Mouse (Mus musculus): ENCODE results near the gene Ptprg. TPM values are rescaled to one million over a fixed set of nuclear protein-coding genes. Genes with fewer than 3 reads are reported as not detected.

Ptprg gene
- polyA plus RNA-seq, 1 experiment from 2014 or later = 15.2 TPM

GRCm38 (mm10) chr14:11573710-11574109, 20.4 kb downstream of the Ptprg start:
- Histone ChIP-seq H3K9ac (ENCODE audit: low read depth, low read length) (no peak overlapping the region), H3K36me3 (ENCODE audit: control insufficient read depth, insufficient read depth, low read length) (no peaks in the 10 kb centered on the region), H3K27ac (ENCODE audit: low read depth, low read length) (no peak overlapping the region), H3K4me3 (ENCODE audit: low read depth, low read length) (no peak overlapping the region), H3K4me1 (ENCODE audit: control insufficient read depth, insufficient read depth, low read length) (peaks cover 25% of the 10 kb centered on the region), H3K4me2 (no peak overlapping the region), H3K9me3 (replicated peaks; ENCODE audit: control insufficient read depth, low read length) (no peaks in the 10 kb centered on the region), H3K27me3 (ENCODE audit: control insufficient read depth, insufficient read depth, low read length) (no peaks in the 10 kb centered on the region)
- 37% methylated on average over 5 of the region's 5 CpGs for WGBS (ENCODE audit: insufficient replicate concordance)
- no peak for ATAC-seq (replicated peaks; ENCODE audit: insufficient number of reproducible peaks, low FRiP score, low TSS enrichment)

- 29% methylated on average over 9 of the region's 9 CpGs for WGBS (ENCODE audit: insufficient replicate concordance)
- Histone ChIP-seq H3K27ac (ENCODE audit: low read depth, low read length) (no peak overlapping the region), H3K9ac (ENCODE audit: low read depth, low read length) (no peak overlapping the region)
Observed at GRCm38 (mm10) chr14:11577276-11577909, 24.1 kb downstream of the Ptprg start.

GRCm38 (mm10) chr14:11577910-11578309, 24.6 kb downstream of the Ptprg start:
- 72% methylated on average over 8 of the region's 8 CpGs for WGBS (ENCODE audit: insufficient replicate concordance)
- Histone ChIP-seq H3K4me1 (ENCODE audit: control insufficient read depth, insufficient read depth, low read length) (peaks cover 21% of the 10 kb centered on the region), H3K27ac (ENCODE audit: low read depth, low read length) (no peak overlapping the region), H3K4me3 (ENCODE audit: low read depth, low read length) (no peak overlapping the region), H3K4me2 (no peak overlapping the region), H3K36me3 (ENCODE audit: control insufficient read depth, insufficient read depth, low read length) (no peaks in the 10 kb centered on the region), H3K9ac (ENCODE audit: low read depth, low read length) (no peak overlapping the region), H3K27me3 (ENCODE audit: control insufficient read depth, insufficient read depth, low read length) (no peaks in the 10 kb centered on the region), H3K9me3 (replicated peaks; ENCODE audit: control insufficient read depth, low read length) (no peaks in the 10 kb centered on the region)
- ATAC-seq (replicated peaks; ENCODE audit: insufficient number of reproducible peaks, low FRiP score, low TSS enrichment) = no peak

More at GRCm38 (mm10) chr14:11577276-11577909, 24.1 kb downstream of the Ptprg start:
- no peak for ATAC-seq (replicated peaks; ENCODE audit: insufficient number of reproducible peaks, low FRiP score, low TSS enrichment)
- H3K4me2 ChIP-seq = no peak overlapping the region
- peaks cover 21% of the 10 kb centered on the region for H3K4me1 ChIP-seq (ENCODE audit: control insufficient read depth, insufficient read depth, low read length)
- H3K36me3 ChIP-seq (ENCODE audit: control insufficient read depth, insufficient read depth, low read length) = no peaks in the 10 kb centered on the region
- H3K9me3 ChIP-seq (replicated peaks; ENCODE audit: control insufficient read depth, low read length) = no peaks in the 10 kb centered on the region
- H3K27me3 ChIP-seq (ENCODE audit: control insufficient read depth, insufficient read depth, low read length) = no peaks in the 10 kb centered on the region
- no peak overlapping the region for H3K4me3 ChIP-seq (ENCODE audit: low read depth, low read length)

GRCm38 (mm10) chr14:11578492-11578967, 25.2 kb downstream of the Ptprg start:
- H3K36me3 ChIP-seq (ENCODE audit: control insufficient read depth, insufficient read depth, low read length) = no peaks in the 10 kb centered on the region
- no peak overlapping the region for H3K9ac ChIP-seq (ENCODE audit: low read depth, low read length)
- H3K4me1 ChIP-seq (ENCODE audit: control insufficient read depth, insufficient read depth, low read length) = peaks cover 17% of the 10 kb centered on the region
- 51% methylated on average over 6 of the region's 6 CpGs for WGBS (ENCODE audit: insufficient replicate concordance)
- no peak; the same call in 1 of the 2 replicates for ATAC-seq (replicated peaks; ENCODE audit: insufficient number of reproducible peaks, low FRiP score, low TSS enrichment)
- H3K4me3 ChIP-seq (ENCODE audit: low read depth, low read length) = no peak overlapping the region
- no peaks in the 10 kb centered on the region for H3K9me3 ChIP-seq (replicated peaks; ENCODE audit: control insufficient read depth, low read length)
- no peak overlapping the region for H3K4me2 ChIP-seq
- H3K27ac ChIP-seq (ENCODE audit: low read depth, low read length) = no peak overlapping the region
- H3K27me3 ChIP-seq (ENCODE audit: control insufficient read depth, insufficient read depth, low read length) = no peaks in the 10 kb centered on the region

GRCm38 (mm10) chr14:11579950-11580349, 26.6 kb downstream of the Ptprg start:
- no peak overlapping the region for H3K4me3 ChIP-seq (ENCODE audit: low read depth, low read length)
- no peak overlapping the region for H3K4me2 ChIP-seq
- H3K9ac ChIP-seq (ENCODE audit: low read depth, low read length) = no peak overlapping the region
- H3K9me3 ChIP-seq (replicated peaks; ENCODE audit: control insufficient read depth, low read length) = no peaks in the 10 kb centered on the region
- no peak overlapping the region for H3K27ac ChIP-seq (ENCODE audit: low read depth, low read length)
- WGBS (ENCODE audit: insufficient replicate concordance) = 85% methylated on average over 1 of the region's 1 CpGs
- H3K4me1 ChIP-seq (ENCODE audit: control insufficient read depth, insufficient read depth, low read length) = peaks cover 19% of the 10 kb centered on the region
- H3K36me3 ChIP-seq (ENCODE audit: control insufficient read depth, insufficient read depth, low read length) = no peaks in the 10 kb centered on the region
- H3K27me3 ChIP-seq (ENCODE audit: control insufficient read depth, insufficient read depth, low read length) = no peaks in the 10 kb centered on the region
- no peak for ATAC-seq (replicated peaks; ENCODE audit: insufficient number of reproducible peaks, low FRiP score, low TSS enrichment)

- Histone ChIP-seq H3K9ac (ENCODE audit: low read depth, low read length) (no peak overlapping the region), H3K9me3 (replicated peaks; ENCODE audit: control insufficient read depth, low read length) (no peaks in the 10 kb centered on the region), H3K4me1 (ENCODE audit: control insufficient read depth, insufficient read depth, low read length) (0 out of 2 replicates have a peak, but pooled peaks cover 5% of the 10 kb centered on the region), H3K4me3 (ENCODE audit: low read depth, low read length) (no peak overlapping the region), H3K36me3 (ENCODE audit: control insufficient read depth, insufficient read depth, low read length) (no peaks in the 10 kb centered on the region), H3K27me3 (ENCODE audit: control insufficient read depth, insufficient read depth, low read length) (no peaks in the 10 kb centered on the region), H3K27ac (ENCODE audit: low read depth, low read length) (no peak overlapping the region), H3K4me2 (no peak overlapping the region)
- no peak for ATAC-seq (replicated peaks; ENCODE audit: insufficient number of reproducible peaks, low FRiP score, low TSS enrichment)
- WGBS (ENCODE audit: insufficient replicate concordance) = 81% methylated on average over 6 of the region's 6 CpGs
Observed at GRCm38 (mm10) chr14:11584263-11584662, 30.9 kb downstream of the Ptprg start.

- no peaks in the 10 kb centered on the region for H3K9me3 ChIP-seq (replicated peaks; ENCODE audit: control insufficient read depth, low read length)
Observed at GRCm38 (mm10) chr14:11584929-11585633, 31.7 kb downstream of the Ptprg start.

GRCm38 (mm10) chr14:11590387-11590786, 37.1 kb downstream of the Ptprg start:
- no peak for ATAC-seq (replicated peaks; ENCODE audit: insufficient number of reproducible peaks, low FRiP score, low TSS enrichment)
- WGBS (ENCODE audit: insufficient replicate concordance) = 67% methylated on average over 8 of the region's 8 CpGs

More at GRCm38 (mm10) chr14:11584929-11585633, 31.7 kb downstream of the Ptprg start:
- Histone ChIP-seq H3K4me3 (ENCODE audit: low read depth, low read length) (no peak overlapping the region), H3K27ac (ENCODE audit: low read depth, low read length) (no peak overlapping the region), H3K4me1 (ENCODE audit: control insufficient read depth, insufficient read depth, low read length) (0 out of 2 replicates have a peak, but pooled peaks cover 5% of the 10 kb centered on the region), H3K9ac (ENCODE audit: low read depth, low read length) (no peak overlapping the region), H3K4me2 (no peak overlapping the region), H3K27me3 (ENCODE audit: control insufficient read depth, insufficient read depth, low read length) (no peaks in the 10 kb centered on the region), H3K36me3 (ENCODE audit: control insufficient read depth, insufficient read depth, low read length) (no peaks in the 10 kb centered on the region)
- ATAC-seq (replicated peaks; ENCODE audit: insufficient number of reproducible peaks, low FRiP score, low TSS enrichment) = no peak
- WGBS (ENCODE audit: insufficient replicate concordance) = 51% methylated on average over 5 of the region's 5 CpGs

More at GRCm38 (mm10) chr14:11590387-11590786, 37.1 kb downstream of the Ptprg start:
- no peaks in the 10 kb centered on the region for H3K36me3 ChIP-seq (ENCODE audit: control insufficient read depth, insufficient read depth, low read length)
- H3K9ac ChIP-seq (ENCODE audit: low read depth, low read length) = no peak overlapping the region
- H3K27me3 ChIP-seq (ENCODE audit: control insufficient read depth, insufficient read depth, low read length) = no peaks in the 10 kb centered on the region
- peaks cover 8% of the 10 kb centered on the region; the same call in 1 of the 2 replicates for H3K4me1 ChIP-seq (ENCODE audit: control insufficient read depth, insufficient read depth, low read length)
- H3K4me2 ChIP-seq = no peak overlapping the region
- no peak overlapping the region for H3K4me3 ChIP-seq (ENCODE audit: low read depth, low read length)
- no peaks in the 10 kb centered on the region for H3K9me3 ChIP-seq (replicated peaks; ENCODE audit: control insufficient read depth, low read length)
- H3K27ac ChIP-seq (ENCODE audit: low read depth, low read length) = no peak overlapping the region
